Mouse (Mus musculus) heart, postnatal 0 days (tissue): ENCODE measurements around the gene Zfp982. TPM values are rescaled to one million over a fixed set of nuclear protein-coding genes. Genes with fewer than 3 reads are reported as not detected.

Experiments used
- polyA plus RNA-seq: library from polyadenylated mRNA; unstranded; fragments of >200 nt; fragmentation: Nextera tagmentation; extraction: Ambion mirVana; gene quantifications from 2 replicates; pipeline ENCODE4 v1.2.1, GENCODE M21; 2015
- total RNA-seq: library from RNA; depleted of rRNA; stranded (reverse); fragments of >200 nt; gene quantifications from 2 replicates; pipeline ENCODE4 v1.2.3, GENCODE M21; 2014; ENCODE audit warnings: low replicate concordance; rRNA removed

Zfp982 gene
- total and polyA plus RNA-seq, 2 experiments from 2014 or later = 4.5 TPM; not detected in 1

Other genes with a start within 250 kb of the Zfp982 start
- gene Zfp988, start 186.7 kb upstream of the Zfp982 start, total RNA-seq = not detected in 2 replicates
- gene Zfp988, start 186.7 kb upstream of the Zfp982 start, polyA plus RNA-seq = not detected in 2 replicates
- not detected in 2 replicates for gene Zfp978, start 131.1 kb upstream of the Zfp982 start, total RNA-seq
- gene Zfp978, start 131.1 kb upstream of the Zfp982 start, polyA plus RNA-seq = 0.20 and 0.21 TPM in 2 replicates
- not detected in 2 replicates for gene Gm16503, start 47.8 kb downstream of the Zfp982 start, total RNA-seq
- gene Gm16503, start 47.8 kb downstream of the Zfp982 start, polyA plus RNA-seq = 0.11 and 0.15 TPM in 2 replicates
- gene Zfp985, start 60.9 kb downstream of the Zfp982 start, total RNA-seq = not detected in 2 replicates
- 0.08 and 0.14 TPM in 2 replicates for gene Zfp985, start 60.9 kb downstream of the Zfp982 start, polyA plus RNA-seq
- gene Zfp979, start 150.1 kb downstream of the Zfp982 start, total RNA-seq = 0.99 TPM in 1 of 2 replicates, not detected in the other
- gene Zfp979, start 150.1 kb downstream of the Zfp982 start, polyA plus RNA-seq = 3.3 and 3.7 TPM in 2 replicates
- not detected in 2 replicates for gene Zfp534, start 210.1 kb downstream of the Zfp982 start, total RNA-seq
- not detected in 2 replicates for gene Zfp534, start 210.1 kb downstream of the Zfp982 start, polyA plus RNA-seq